Mouse (Mus musculus) stomach, postnatal 0 days (tissue): Measurements from ENCODE around the gene Zbtb7b.

Experiments used
- CTCF ChIP-seq: IDR thresholded peaks from 2 replicates; pipeline ENCODE4 v1.5.1; 2016; ENCODE audit warnings: antibody characterized with exemption, low read depth, mild to moderate bottlenecking, moderate library complexity
- EP300 ChIP-seq: optimal IDR thresholded peaks from 2 replicates; pipeline ENCODE3; 2016; ENCODE audit warnings: antibody characterized with exemption

DNA sequence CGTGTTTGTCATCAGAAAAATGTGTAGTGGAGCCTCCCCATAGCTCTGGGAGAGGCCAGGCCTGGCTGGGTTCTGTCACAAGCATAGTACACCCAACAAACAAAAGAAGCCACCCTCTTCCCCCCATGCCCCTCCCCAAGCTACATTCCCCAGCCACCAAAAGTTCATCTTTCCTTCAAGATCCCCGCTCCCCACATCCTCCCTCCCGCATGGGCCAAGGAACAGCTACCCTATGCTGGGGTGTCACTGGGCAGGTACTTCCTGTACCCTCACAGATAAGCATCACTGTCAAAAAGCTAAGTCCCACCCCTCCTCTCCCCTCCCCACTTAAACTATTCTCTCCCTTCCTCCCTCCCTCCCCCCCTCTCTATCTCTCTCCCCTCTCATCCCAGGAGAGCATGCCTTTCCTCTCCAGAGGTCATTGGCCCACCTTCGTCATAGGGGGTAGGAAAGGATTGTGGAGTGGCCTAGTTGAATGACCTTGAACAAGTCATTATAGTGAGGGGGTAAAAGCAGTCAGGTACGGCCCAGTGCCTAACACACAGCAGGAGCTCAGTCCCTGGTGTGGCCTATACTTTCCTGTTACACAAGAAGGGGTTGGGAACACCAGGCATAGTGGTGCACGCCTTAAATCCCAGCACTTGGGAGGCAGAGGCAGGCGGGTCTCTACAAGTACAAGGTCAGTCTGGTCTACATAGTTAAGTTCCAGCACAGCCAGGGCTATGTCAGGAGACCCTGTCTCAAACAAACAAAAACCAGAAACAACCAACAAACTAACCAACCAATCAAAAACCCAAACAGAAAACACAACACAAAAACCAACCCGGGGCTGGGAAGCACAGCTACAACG, 12.3 kb downstream of the Zbtb7b start:
- TF ChIP-seq CTCF (no peak), EP300 (no peak)
